Mouse (Mus musculus) stomach, postnatal 0 days (tissue): ENCODE measurements at regions not wholly inside any gene's neighbourhood (a gene's known extent, or its start where the extent isn't known, plus 50 kb on each side); places are given as distances from the start of the nearest gene placed in this dataset.

ENCODE experiments used
- ATAC-seq: fragments of 200-750 bp; cut with Nextera tagmentation; 2 replicates; pipeline ENCODE4 v1.8.0; 2017; ENCODE audit not compliant: low FRiP score, low TSS enrichment
- DNase-seq: peaks from one replicate; pipeline ENCODE4 v3.0.0-alpha.2; 2016; ENCODE audit warnings: low spot score
- H3K27ac ChIP-seq: fragments of 300-500 bp; sonication (generic); replicated peaks from 2 replicates; pipeline ENCODE4 v1.5.1; 2014; ENCODE audit warnings: mild to moderate bottlenecking, control low read depth
- H3K27me3 ChIP-seq: fragments of 300-500 bp; sonication (generic); 2 replicates; pipeline ENCODE4 v1.6.1; 2014; ENCODE audit warnings: low read length; ENCODE audit not compliant: control insufficient read depth, insufficient read depth
- H3K36me3 ChIP-seq: fragments of 300-500 bp; sonication (generic); 2 replicates; pipeline ENCODE4 v1.6.1; 2014; ENCODE audit warnings: low read length, mixed read lengths; ENCODE audit not compliant: control insufficient read depth, insufficient read depth
- H3K4me1 ChIP-seq: fragments of 300-500 bp; sonication (generic); replicated peaks from 2 replicates; pipeline ENCODE4 v1.6.1; 2014; ENCODE audit warnings: antibody characterized with exemption; ENCODE audit not compliant: control insufficient read depth, insufficient read depth
- H3K4me2 ChIP-seq: fragments of 300-500 bp; sonication (generic); replicated peaks from 2 replicates; pipeline ENCODE4 v1.6.1; 2014; ENCODE audit warnings: low read depth, mild to moderate bottlenecking, control low read depth, moderate library complexity
- H3K4me3 ChIP-seq: fragments of 300-500 bp; sonication (generic); 2 replicates; pipeline ENCODE4 v1.5.1; 2014; ENCODE audit warnings: low read depth, low read length, control low read depth
- H3K9ac ChIP-seq: fragments of 300-500 bp; sonication (generic); 2 replicates; pipeline ENCODE4 v1.6.1; 2014; ENCODE audit warnings: mild to moderate bottlenecking, low read length, control low read depth, mixed read lengths
- H3K9me3 ChIP-seq: fragments of 300-500 bp; sonication (generic); 2 replicates; pipeline ENCODE4 v1.6.1; 2016; ENCODE audit warnings: low read length; ENCODE audit not compliant: control insufficient read depth
- CTCF ChIP-seq: IDR thresholded peaks from 2 replicates; pipeline ENCODE4 v1.5.1; 2016; ENCODE audit warnings: antibody characterized with exemption, low read depth, mild to moderate bottlenecking, moderate library complexity
- EP300 ChIP-seq: optimal IDR thresholded peaks from 2 replicates; pipeline ENCODE3; 2016; ENCODE audit warnings: antibody characterized with exemption
- WGBS: fragments of 180-500 bp; shearing (Covaris S2); extraction: QIAGEN DNeasy Blood & Tissue Kit; methylation state at CpG from one replicate; pipeline ENCODE4 v1.1.7; 2014; 5-methylcytosine and 5-hydroxymethylcytosine counted together

DNA sequence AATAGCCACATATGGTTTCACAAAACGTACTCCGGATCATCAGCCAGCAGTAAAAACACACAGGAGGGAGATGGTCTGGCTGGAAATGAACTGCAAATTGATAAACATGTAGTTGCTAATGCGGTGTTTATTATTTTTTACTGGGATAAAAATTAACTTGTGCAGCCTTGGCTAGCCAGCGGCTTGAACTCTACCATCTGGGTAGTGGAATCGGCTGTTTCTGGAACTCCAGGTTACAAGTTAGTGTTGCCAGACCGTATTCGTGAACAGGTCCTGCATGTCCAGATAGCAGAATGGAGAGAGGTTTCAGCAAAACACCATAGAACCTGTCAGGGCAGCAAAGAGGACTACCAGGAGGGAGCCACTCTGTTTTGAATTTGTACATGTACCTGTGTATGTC is 107.4 kb downstream of the Tomm20 start:
- no peaks in the 10 kb centered on the region for H3K36me3 ChIP-seq
- peak overlapping the region; percentile 88 for H3K27ac ChIP-seq
- H3K9ac ChIP-seq, result no peak overlapping the region
- H3K4me1 ChIP-seq, result peaks cover 11% of the 10 kb centered on the region
- H3K27me3 ChIP-seq, result no peaks in the 10 kb centered on the region
- no peak overlapping the region for H3K4me3 ChIP-seq
- DNase-seq, result no peak
- TF ChIP-seq CTCF, result no peak
- no peak for TF ChIP-seq EP300
- 59% methylated on average over 7 of the region's 7 CpGs for WGBS
- H3K9me3 ChIP-seq, result no peaks in the 10 kb centered on the region
- ATAC-seq, result no peak
- H3K4me2 ChIP-seq, result no peak overlapping the region

GRCm38 (mm10) chr8:126837318-126838025 is 108.2 kb downstream of the Tomm20 start:
- Histone ChIP-seq H3K27ac (0 out of 2 replicates have a peak overlapping the region, but pooled peaks have one; percentile 24), H3K4me3 (no peak overlapping the region), H3K9me3 (no peaks in the 10 kb centered on the region), H3K4me1 (peaks cover 11% of the 10 kb centered on the region), H3K27me3 (no peaks in the 10 kb centered on the region), H3K4me2 (no peak overlapping the region), H3K9ac (peak overlapping the region; percentile 31; the same call in 1 of the 2 replicates), H3K36me3 (no peaks in the 10 kb centered on the region)
- DNase-seq (no peak), ATAC-seq (no peak)
- WGBS, result 67% methylated on average over 9 of the region's 9 CpGs
- TF ChIP-seq EP300 (no peak), CTCF (0 out of 2 replicates have a peak, but pooled peaks have one; percentile 5)

GRCm38 (mm10) chr8:126835554-126835953 is 110.1 kb downstream of the Tomm20 start:
- TF ChIP-seq EP300 (no peak), CTCF (no peak)
- no peaks in the 10 kb centered on the region for H3K9me3 ChIP-seq
- no peaks in the 10 kb centered on the region for H3K27me3 ChIP-seq
- H3K4me1 ChIP-seq, result peaks cover 13% of the 10 kb centered on the region
- H3K4me3 ChIP-seq, result no peak overlapping the region
- no peak overlapping the region for H3K27ac ChIP-seq
- H3K9ac ChIP-seq, result no peak overlapping the region
- ATAC-seq (no peak), DNase-seq (no peak)
- no peak overlapping the region for H3K4me2 ChIP-seq
- WGBS, result 68% methylated on average over 7 of the region's 7 CpGs
- H3K36me3 ChIP-seq, result no peaks in the 10 kb centered on the region

GRCm38 (mm10) chr8:126833471-126834453 is 111.9 kb downstream of the Tomm20 start:
- no peak overlapping the region for H3K9ac ChIP-seq
- no peaks in the 10 kb centered on the region for H3K9me3 ChIP-seq
- H3K27ac ChIP-seq, result peak overlapping the region; percentile 82
- no peak overlapping the region for H3K4me3 ChIP-seq
- no peak overlapping the region for H3K4me2 ChIP-seq
- no peak; the same call in 1 of the 2 replicates for ATAC-seq
- 15% methylated on average over 19 of the region's 19 CpGs for WGBS
- peaks cover 10% of the 10 kb centered on the region for H3K4me1 ChIP-seq
- H3K27me3 ChIP-seq, result no peaks in the 10 kb centered on the region
- H3K36me3 ChIP-seq, result no peaks in the 10 kb centered on the region
- no peak for DNase-seq
- no peak for TF ChIP-seq CTCF
- TF ChIP-seq EP300, result no peak

DNA sequence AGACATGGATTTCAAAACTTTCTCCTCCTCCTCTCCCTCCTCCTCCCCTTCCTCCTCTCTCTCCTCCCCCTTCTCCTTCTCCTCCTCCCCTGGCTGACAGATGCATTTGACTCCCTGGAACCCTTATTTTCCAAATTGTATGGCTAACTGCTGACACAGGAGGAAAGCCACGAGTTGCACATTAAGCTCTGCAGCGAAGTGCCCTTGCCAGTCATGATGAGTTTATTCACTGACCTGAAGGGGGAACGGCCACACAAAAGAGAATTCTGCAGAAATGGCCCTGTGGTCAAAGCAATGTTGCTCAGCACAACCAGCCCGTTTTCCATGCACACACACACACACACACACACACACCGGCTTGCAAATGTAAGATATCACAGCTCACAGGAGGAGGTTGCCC is 112.6 kb downstream of the Tomm20 start:
- TF ChIP-seq EP300, result no peak
- TF ChIP-seq CTCF, result 0 out of 2 replicates have a peak, but pooled peaks have one; percentile 3
- Histone ChIP-seq H3K4me3 (no peak overlapping the region), H3K27me3 (no peaks in the 10 kb centered on the region), H3K9ac (no peak overlapping the region), H3K9me3 (no peaks in the 10 kb centered on the region), H3K4me1 (peaks cover 9% of the 10 kb centered on the region), H3K4me2 (no peak overlapping the region), H3K36me3 (no peaks in the 10 kb centered on the region), H3K27ac (peak overlapping the region; percentile 82)
- ATAC-seq (no peak), DNase-seq (no peak)
- WGBS, result 15% methylated on average over 5 of the region's 5 CpGs
